Mouse (Mus musculus): Measurements from ENCODE around the gene Rpf2. TPM values are rescaled to one million over a fixed set of nuclear protein-coding genes. Genes with fewer than 3 reads are reported as not detected.

Rpf2 gene
- polyA plus RNA-seq, 1 experiment from 2014 or later, result 40.5 TPM

GRCm38 (mm10) chr10:40256716-40257115 is 9.9 kb upstream of the Rpf2 start:
- CTCF ChIA-PET, result interaction anchor here (0.9 kb wide), 1 partner anchor 44 kb away, joined by 3 read pairs; no protein-coding TSS in a partner anchor

GRCm38 (mm10) chr10:40250969-40251368 is 4.1 kb upstream of the Rpf2 start:
- ATAC-seq (no peak), DNase-seq (ENCODE audit: low read depth, low spot score) (no peak)
- ChIA-PET CTCF (interaction anchor here (1.2 kb wide), 2 partner anchors 29 to 292 kb away, joined by 3 read pairs; no protein-coding TSS in a partner anchor), POLR2A (no interaction called here)
- in situ Hi-C loops (cut with MboI; ENCODE audit: low pct_unique_long_range_greater_than_20kb), result loop anchor here (25.0 kb wide), 1 partner anchor 636 kb away; the partner anchor contains the start of genes Cdc40 and Wasf1
- TF ChIP-seq CTCF (IDR thresholded peaks at IDR 0.05), result no peak
- no peaks in the 10 kb centered on the region for H3K27me3 ChIP-seq

More at GRCm38 (mm10) chr10:40256716-40257115, 9.9 kb upstream of the Rpf2 start:
- no peak for DNase-seq (ENCODE audit: low read depth, low spot score)
- ATAC-seq, result peak; percentile 3
- TF ChIP-seq CTCF (IDR thresholded peaks at IDR 0.05), result no peak
- in situ Hi-C loops (cut with MboI; ENCODE audit: low pct_unique_long_range_greater_than_20kb), result loop anchor here (5.0 to 25.0 kb wide), 3 partner anchors 91 to 631 kb away; partner anchors contain the start of genes Cdc40 and Wasf1
- no peaks in the 10 kb centered on the region for H3K27me3 ChIP-seq
- POLR2A ChIA-PET, result interaction anchor here (1.3 kb wide), 1 partner anchor 267 kb away, joined by 4 read pairs; no protein-coding TSS in a partner anchor

GRCm38 (mm10) chr10:40249625-40250024 is 2.8 kb upstream of the Rpf2 start:
- peak; percentile 42 for TF ChIP-seq CTCF (IDR thresholded peaks at IDR 0.05)
- DNase-seq (ENCODE audit: low read depth, low spot score), result no peak
- in situ Hi-C loops (cut with MboI; ENCODE audit: low pct_unique_long_range_greater_than_20kb), result loop anchor here (25.0 kb wide), 1 partner anchor 638 kb away; the partner anchor contains the start of genes Cdc40 and Wasf1
- CTCF ChIA-PET, result interaction anchor here (1.2 kb wide), 2 partner anchors 28 to 291 kb away, joined by 3 read pairs; no protein-coding TSS in a partner anchor
- ATAC-seq, result no peak
- no peaks in the 10 kb centered on the region for H3K27me3 ChIP-seq
- POLR2A ChIA-PET, result no interaction called here

- no peak for TF ChIP-seq CTCF (IDR thresholded peaks at IDR 0.05)
- DNase-seq (ENCODE audit: low read depth, low spot score), result no peak
- POLR2A ChIA-PET, result interaction anchor here (0.9 kb wide), 1 partner anchor 11 kb away, joined by 3 read pairs; the partner anchor contains the start of gene Gtf3c6
- no peak for ATAC-seq
- in situ Hi-C loops (cut with MboI; ENCODE audit: low pct_unique_long_range_greater_than_20kb), result no loop called here
- CTCF ChIA-PET, result no interaction called here
- H3K27me3 ChIP-seq, result no peaks in the 10 kb centered on the region
These were observed 405 bp upstream of the Rpf2 start for GRCm38 (mm10) chr10:40247166-40247716.

GRCm38 (mm10) chr10:40237826-40238225 is 9.0 kb downstream of the Rpf2 start:
- POLR2A ChIA-PET, result no interaction called here
- no peaks in the 10 kb centered on the region for H3K27me3 ChIP-seq
- no peak for TF ChIP-seq CTCF (IDR thresholded peaks at IDR 0.05)
- in situ Hi-C loops (cut with MboI; ENCODE audit: low pct_unique_long_range_greater_than_20kb), result no loop called here
- DNase-seq (ENCODE audit: low read depth, low spot score) (no peak), ATAC-seq (no peak)
- CTCF ChIA-PET, result no interaction called here

- ChIA-PET POLR2A (no interaction called here), CTCF (no interaction called here)
- no peak for DNase-seq (ENCODE audit: low read depth, low spot score)
- in situ Hi-C loops (cut with MboI; ENCODE audit: low pct_unique_long_range_greater_than_20kb), result no loop called here
- ATAC-seq, result no peak
- no peaks in the 10 kb centered on the region for H3K27me3 ChIP-seq
- TF ChIP-seq CTCF (IDR thresholded peaks at IDR 0.05), result no peak
These were observed 13.6 kb downstream of the Rpf2 start for GRCm38 (mm10) chr10:40233241-40233640.

GRCm38 (mm10) chr10:40232442-40232841 is 14.4 kb downstream of the Rpf2 start:
- in situ Hi-C loops (cut with MboI; ENCODE audit: low pct_unique_long_range_greater_than_20kb), result no loop called here
- no peaks in the 10 kb centered on the region for H3K27me3 ChIP-seq
- ATAC-seq (no peak), DNase-seq (ENCODE audit: low read depth, low spot score) (no peak)
- ChIA-PET CTCF (no interaction called here), POLR2A (no interaction called here)
- TF ChIP-seq CTCF (IDR thresholded peaks at IDR 0.05), result no peak

- no peak for TF ChIP-seq CTCF (IDR thresholded peaks at IDR 0.05)
- in situ Hi-C loops (cut with MboI; ENCODE audit: low pct_unique_long_range_greater_than_20kb), result no loop called here
- no peak for DNase-seq (ENCODE audit: low read depth, low spot score)
- no peak for ATAC-seq
- H3K27me3 ChIP-seq, result no peaks in the 10 kb centered on the region
- ChIA-PET CTCF (interaction anchor here (1.6 to 2.1 kb wide), 2 partner anchors 17 to 271 kb away, joined by 5 read pairs; no protein-coding TSS in a partner anchor), POLR2A (no interaction called here)
These were observed 17.1 kb downstream of the Rpf2 start for GRCm38 (mm10) chr10:40229725-40230124.

GRCm38 (mm10) chr10:40227660-40228303 is 19.1 kb downstream of the Rpf2 start:
- CTCF ChIA-PET, result interaction anchor here (1.6 kb wide), 1 partner anchor 15 kb away, joined by 8 read pairs; no protein-coding TSS in a partner anchor
- H3K27me3 ChIP-seq, result no peaks in the 10 kb centered on the region
- TF ChIP-seq CTCF (IDR thresholded peaks at IDR 0.05), result no peak
- DNase-seq (ENCODE audit: low read depth, low spot score), result no peak
- no peak for ATAC-seq
- in situ Hi-C loops (cut with MboI; ENCODE audit: low pct_unique_long_range_greater_than_20kb), result no loop called here
- POLR2A ChIA-PET, result no interaction called here

GRCm38 (mm10) chr10:40218874-40219273 is 28.0 kb downstream of the Rpf2 start:
- in situ Hi-C loops (cut with MboI; ENCODE audit: low pct_unique_long_range_greater_than_20kb), result no loop called here
- CTCF ChIA-PET, result no interaction called here
- POLR2A ChIA-PET, result no interaction called here
- H3K27me3 ChIP-seq, result no peaks in the 10 kb centered on the region
- DNase-seq (ENCODE audit: low read depth, low spot score), result no peak
- no peak for TF ChIP-seq CTCF (IDR thresholded peaks at IDR 0.05)
- ATAC-seq, result no peak
